18 mouse cellular contexts compared by ENCODE assay signal in the genomic region with DNA sequence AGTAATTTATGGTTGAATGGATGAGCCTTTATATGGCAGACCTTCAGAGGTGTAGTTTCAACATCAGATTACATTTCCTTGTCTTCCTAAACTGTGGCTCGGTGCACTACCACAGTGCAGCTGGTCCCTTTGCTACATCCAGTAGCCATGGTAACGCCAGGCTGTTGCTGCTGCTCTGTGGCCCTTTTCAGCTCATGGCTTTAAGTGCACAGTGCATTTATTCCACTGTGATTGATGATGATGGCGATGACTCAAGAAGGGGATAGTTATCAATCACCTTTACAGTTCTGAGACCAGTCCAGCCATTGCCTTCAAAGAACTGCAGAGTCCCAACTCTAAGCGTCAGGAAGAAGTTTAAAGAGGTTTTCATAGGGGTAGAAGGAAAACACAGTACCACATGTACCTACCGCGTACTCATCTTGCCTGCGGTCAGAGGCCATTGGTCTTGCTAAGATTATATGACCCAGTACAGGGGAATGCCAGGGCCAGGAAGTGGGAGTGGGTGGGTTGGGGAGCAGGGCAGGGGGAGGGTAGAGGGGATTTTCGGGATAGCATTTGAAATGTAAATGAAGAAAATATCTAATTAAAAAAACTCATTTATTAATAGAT. TPM values are rescaled to one million over a fixed set of nuclear protein-coding genes. Genes with fewer than 3 reads are reported as not detected.
DNase-seq lines count a peak whose midpoint lies in the region; ATAC-seq and TF ChIP-seq lines count a peak whose summit lies in the region.
"Had no signal": no experiment of that assay in that cellular context is flagged by ENCODE, and none has a peak within 500 bp of the region (broad histone marks: within the 10 kb centered on the region; RNA-seq: fewer than 3 reads in every experiment).

No protein-coding gene starts in this region.

- no peaks in the 10 kb centered on the region for H3K9me3 ChIP-seq in kidney, embryonic 14.5 days (ENCODE audit: control insufficient read depth, low read length)
- H3K9me3 ChIP-seq in embryonic facial prominence, embryonic 14.5 days (ENCODE audit: control insufficient read depth, low read length): no peaks in the 10 kb centered on the region
- no peaks in the 10 kb centered on the region for H3K9me3 ChIP-seq in hindbrain, embryonic 16.5 days (ENCODE audit: control insufficient read depth, low read length)
- no peaks in the 10 kb centered on the region for H3K9me3 ChIP-seq in midbrain, postnatal 0 days (ENCODE audit: low read length)
- H3K9me3 ChIP-seq in stomach, postnatal 0 days (ENCODE audit: control insufficient read depth, low read length): no peaks in the 10 kb centered on the region
- H3K9me3 ChIP-seq: liver, embryonic 15.5 days had no signal

- no peak overlapping the region for H3K4me3 ChIP-seq in kidney, embryonic 14.5 days (ENCODE audit: low read length)
- H3K4me3 ChIP-seq in embryonic facial prominence, embryonic 14.5 days (ENCODE audit: low read depth, low read length): no peak overlapping the region
- no peak overlapping the region for H3K4me3 ChIP-seq in hindbrain, embryonic 16.5 days (ENCODE audit: low read length)
- no peak overlapping the region for H3K4me3 ChIP-seq in midbrain, postnatal 0 days (ENCODE audit: low read depth, low read length)
- H3K4me3 ChIP-seq in stomach, postnatal 0 days (ENCODE audit: low read depth, low read length): no peak overlapping the region
- H3K4me3 ChIP-seq: layer of hippocampus, adult 2 months; liver, embryonic 15.5 days had no signal

- peak; percentile 81; the same call in 1 of the 2 replicates for ATAC-seq in kidney, embryonic 14.5 days (ENCODE audit: low FRiP score, low TSS enrichment)
- peak; percentile 55; the same call in 1 of the 2 replicates for ATAC-seq in embryonic facial prominence, embryonic 14.5 days (ENCODE audit: low read depth)
- ATAC-seq in hindbrain, embryonic 16.5 days: peak; percentile 95
- ATAC-seq in midbrain, postnatal 0 days (ENCODE audit: low FRiP score): peak; percentile 80; the same call in 1 of the 2 replicates
- ATAC-seq in stomach, postnatal 0 days (ENCODE audit: low FRiP score, low TSS enrichment): no peak
- ATAC-seq: intestine, embryonic 16.5 days had no signal

- no peak for TF ChIP-seq EP300 in stomach, postnatal 0 days (optimal IDR thresholded peaks at IDR 0.05)

- H3K27ac ChIP-seq in kidney, embryonic 14.5 days (ENCODE audit: low read depth, low read length): no peak overlapping the region
- no peak overlapping the region for H3K27ac ChIP-seq in embryonic facial prominence, embryonic 14.5 days (replicated peaks; ENCODE audit: low read depth, low read length)
- no peak overlapping the region for H3K27ac ChIP-seq in hindbrain, embryonic 16.5 days (ENCODE audit: low read depth, low read length)
- no peak overlapping the region for H3K27ac ChIP-seq in midbrain, postnatal 0 days (ENCODE audit: low read depth, low read length)
- no peak overlapping the region for H3K27ac ChIP-seq in stomach, postnatal 0 days (replicated peaks)
- H3K27ac ChIP-seq: layer of hippocampus, adult 2 months; liver, embryonic 15.5 days; macrophage had no signal

- H3K4me1 ChIP-seq in kidney, embryonic 14.5 days (ENCODE audit: control insufficient read depth, insufficient read depth, low read length): no peaks in the 10 kb centered on the region
- 0 out of 2 replicates have a peak, but pooled peaks cover 6% of the 10 kb centered on the region for H3K4me1 ChIP-seq in embryonic facial prominence, embryonic 14.5 days (ENCODE audit: control insufficient read depth, insufficient read depth, low read length)
- H3K4me1 ChIP-seq in hindbrain, embryonic 16.5 days (ENCODE audit: control insufficient read depth, insufficient read depth, low read depth, low read length): peaks cover 8% of the 10 kb centered on the region
- H3K4me1 ChIP-seq in midbrain, postnatal 0 days (ENCODE audit: insufficient read depth, low read length): no peaks in the 10 kb centered on the region
- H3K4me1 ChIP-seq in stomach, postnatal 0 days (replicated peaks; ENCODE audit: control insufficient read depth, insufficient read depth): no peaks in the 10 kb centered on the region
- H3K4me1 ChIP-seq: liver, embryonic 15.5 days had no signal

- DNase-seq in kidney, postnatal 10 days: no peak
- no peak for DNase-seq in embryonic facial prominence, embryonic 14.5 days (ENCODE audit: low spot score)
- peak; percentile 72 for DNase-seq in midbrain, postnatal 0 days (ENCODE audit: low spot score)
- DNase-seq in adrenal gland, postnatal 4 days (ENCODE audit: low spot score in 2 of 2): no peak
- no peak for DNase-seq in urinary bladder, adult 2 months (ENCODE audit: low spot score)
- no peak for DNase-seq in stomach, postnatal 0 days (ENCODE audit: low spot score)
- DNase-seq: adrenal gland, postnatal 14 days; B cell, adult 2 months; gastrocnemius, postnatal 36 days; right cerebral cortex, postnatal 4 days; thymus, postnatal 14 days had no signal

- H3K9ac ChIP-seq in kidney, embryonic 14.5 days (ENCODE audit: low read depth, low read length): no peak overlapping the region
- no peak overlapping the region for H3K9ac ChIP-seq in embryonic facial prominence, embryonic 14.5 days (ENCODE audit: low read depth, low read length)
- H3K9ac ChIP-seq in hindbrain, embryonic 16.5 days (ENCODE audit: low read depth, low read length): no peak overlapping the region; the same call in 1 of the 2 replicates
- H3K9ac ChIP-seq in midbrain, postnatal 0 days (replicated peaks; ENCODE audit: low read length, poor library complexity, severe bottlenecking): no peak overlapping the region
- no peak overlapping the region for H3K9ac ChIP-seq in stomach, postnatal 0 days (ENCODE audit: low read length)
- H3K9ac ChIP-seq: liver, embryonic 15.5 days had no signal

- 21% methylated on average over 8 of the region's 8 CpGs for WGBS in kidney, embryonic 14.5 days
- WGBS in embryonic facial prominence, embryonic 14.5 days: 77% methylated on average over 8 of the region's 8 CpGs
- 44% methylated on average over 8 of the region's 8 CpGs for WGBS in hindbrain, embryonic 16.5 days
- WGBS in midbrain, postnatal 0 days: 67% methylated on average over 8 of the region's 8 CpGs
- 56% methylated on average over 8 of the region's 8 CpGs for WGBS in stomach, postnatal 0 days

- H3K4me2 ChIP-seq in kidney, embryonic 14.5 days (replicated peaks; ENCODE audit: low read depth, low read length): no peak overlapping the region
- H3K4me2 ChIP-seq in embryonic facial prominence, embryonic 14.5 days (ENCODE audit: low read depth, low read length): no peak overlapping the region
- H3K4me2 ChIP-seq in hindbrain, embryonic 16.5 days (ENCODE audit: low read length): no peak overlapping the region; the same call in 1 of the 2 replicates
- no peak overlapping the region for H3K4me2 ChIP-seq in midbrain, postnatal 0 days (ENCODE audit: low read depth, low read length, poor library complexity, severe bottlenecking)
- no peak overlapping the region for H3K4me2 ChIP-seq in stomach, postnatal 0 days (replicated peaks; ENCODE audit: low read depth)
- H3K4me2 ChIP-seq: liver, embryonic 15.5 days had no signal

- TF ChIP-seq CTCF in midbrain, postnatal 0 days (IDR thresholded peaks at IDR 0.05): no peak
- TF ChIP-seq CTCF in stomach, postnatal 0 days (IDR thresholded peaks at IDR 0.05; ENCODE audit: low read depth): no peak

- H3K36me3 ChIP-seq in kidney, embryonic 14.5 days (ENCODE audit: control insufficient read depth, insufficient read depth, low read length): no peaks in the 10 kb centered on the region
- H3K36me3 ChIP-seq in embryonic facial prominence, embryonic 14.5 days (ENCODE audit: control insufficient read depth, insufficient read depth, low read length): no peaks in the 10 kb centered on the region
- no peaks in the 10 kb centered on the region for H3K36me3 ChIP-seq in hindbrain, embryonic 16.5 days (ENCODE audit: control insufficient read depth, insufficient read depth, low read length)
- no peaks in the 10 kb centered on the region for H3K36me3 ChIP-seq in midbrain, postnatal 0 days (ENCODE audit: insufficient read depth, low read length)
- no peaks in the 10 kb centered on the region for H3K36me3 ChIP-seq in stomach, postnatal 0 days (ENCODE audit: control insufficient read depth, insufficient read depth, low read length)
- H3K36me3 ChIP-seq: liver, embryonic 15.5 days had no signal

- no peaks in the 10 kb centered on the region for H3K27me3 ChIP-seq in kidney, embryonic 14.5 days (ENCODE audit: control insufficient read depth, insufficient read depth, low read length)
- no peaks in the 10 kb centered on the region for H3K27me3 ChIP-seq in embryonic facial prominence, embryonic 14.5 days (replicated peaks; ENCODE audit: control insufficient read depth, insufficient read depth, low read length)
- no peaks in the 10 kb centered on the region for H3K27me3 ChIP-seq in hindbrain, embryonic 16.5 days (replicated peaks; ENCODE audit: control insufficient read depth, insufficient read depth, low read length)
- no peaks in the 10 kb centered on the region for H3K27me3 ChIP-seq in midbrain, postnatal 0 days (ENCODE audit: insufficient read depth, low read length)
- no peaks in the 10 kb centered on the region for H3K27me3 ChIP-seq in stomach, postnatal 0 days (ENCODE audit: control insufficient read depth, insufficient read depth, low read length)
- H3K27me3 ChIP-seq: liver, embryonic 15.5 days had no signal

RNA-seq across cellular contexts. Expression of gene Adamts12, which starts 18.5 kb away (rescaled TPM):
- polyA plus RNA-seq in kidney, embryonic 14.5 days (2014; fragmentation: Nextera tagmentation; extraction: Ambion mirVana): 5.0 and 5.1 TPM in 2 replicates
- 12.8 and 13.6 TPM in 2 replicates for polyA plus RNA-seq in embryonic facial prominence, embryonic 14.5 days (2014; fragmentation: Nextera tagmentation; extraction: Ambion mirVana)
- 1.6 and 2.3 TPM in 2 replicates for polyA plus RNA-seq in hindbrain, embryonic 16.5 days (2015; fragmentation: Nextera tagmentation; extraction: Ambion mirVana)
- 7.4 and 8.6 TPM in 2 replicates for total RNA-seq in midbrain, postnatal 0 days (2014; rRNA removed)
- polyA plus RNA-seq in midbrain, postnatal 0 days (2015; fragmentation: Nextera tagmentation; extraction: Ambion mirVana): 0.88 and 0.94 TPM in 2 replicates
- 10 to 100 TPM; 18.0 to 19.5 TPM for total RNA-seq in adrenal gland, postnatal 4 days (2021)
- polyA plus RNA-seq in urinary bladder, adult 2 months (2012; rRNA removed): 2.9 and 3.5 TPM in 2 replicates
- 0.62 and 1.0 TPM in 2 replicates for polyA plus RNA-seq in stomach, postnatal 0 days (2015; fragmentation: Nextera tagmentation; extraction: Ambion mirVana)
- total RNA-seq: neutrophil, adult 5-6 weeks had no signal

RNA-seq across cellular contexts. Expression of gene Rxfp3, which starts 45.3 kb away (rescaled TPM):
- 0.24 and 0.65 TPM in 2 replicates for polyA plus RNA-seq in kidney, embryonic 14.5 days (2014; fragmentation: Nextera tagmentation; extraction: Ambion mirVana)
- 1.2 and 1.6 TPM in 2 replicates for polyA plus RNA-seq in embryonic facial prominence, embryonic 14.5 days (2014; fragmentation: Nextera tagmentation; extraction: Ambion mirVana)
- 6.0 and 6.8 TPM in 2 replicates for polyA plus RNA-seq in hindbrain, embryonic 16.5 days (2015; fragmentation: Nextera tagmentation; extraction: Ambion mirVana)
- 5.1 and 5.6 TPM in 2 replicates for total RNA-seq in midbrain, postnatal 0 days (2014; rRNA removed)
- polyA plus RNA-seq in midbrain, postnatal 0 days (2015; fragmentation: Nextera tagmentation; extraction: Ambion mirVana): 2.4 and 2.7 TPM in 2 replicates
- under 1 TPM; 0.06 to 0.11 TPM for total RNA-seq in adrenal gland, postnatal 4 days (2021)
- 0.03 and 0.10 TPM in 2 replicates for polyA plus RNA-seq in urinary bladder, adult 2 months (2012; rRNA removed)
- 0.02 and 0.04 TPM in 2 replicates for polyA plus RNA-seq in stomach, postnatal 0 days (2015; fragmentation: Nextera tagmentation; extraction: Ambion mirVana)
- total RNA-seq: adrenal gland, postnatal 14 days; gastrocnemius, postnatal 36 days; neutrophil, adult 5-6 weeks had no signal
- polyA plus RNA-seq: intestine, embryonic 16.5 days; macrophage had no signal
